Mouse (Mus musculus): ENCODE results near the gene Dusp5. TPM values are rescaled to one million over a fixed set of nuclear protein-coding genes. Genes with fewer than 3 reads are reported as not detected.

The Dusp5 gene
- polyA plus RNA-seq, 1 experiment, result 0.10 TPM

- Histone ChIP-seq H3K4me3 (replicated peaks) (no peak overlapping the region), H3K27me3 (ENCODE audit: control insufficient read depth) (no peaks in the 10 kb centered on the region), H3K36me3 (ENCODE audit: control insufficient read depth) (no peaks in the 10 kb centered on the region), H3K4me1 (ENCODE audit: control insufficient read depth) (no peaks in the 10 kb centered on the region; the same call in 1 of the 2 replicates), H3K9me3 (ENCODE audit: control insufficient read depth, low read length) (no peaks in the 10 kb centered on the region)
- TF ChIP-seq GATA1 (IDR thresholded peaks at IDR 0.05; ENCODE audit: low read length), result no peak
- no peak for TF ChIP-seq TAL1 (IDR thresholded peaks at IDR 0.05; ENCODE audit: low read length)
Measured at GRCm38 (mm10) chr19:53552216-53552786, 23.4 kb downstream of the Dusp5 start.

GRCm38 (mm10) chr19:53552795-53553194, 23.9 kb downstream of the Dusp5 start:
- Histone ChIP-seq H3K9me3 (ENCODE audit: control insufficient read depth, low read length) (no peaks in the 10 kb centered on the region), H3K4me1 (ENCODE audit: control insufficient read depth) (no peaks in the 10 kb centered on the region; the same call in 1 of the 2 replicates), H3K36me3 (ENCODE audit: control insufficient read depth) (no peaks in the 10 kb centered on the region), H3K27me3 (ENCODE audit: control insufficient read depth) (no peaks in the 10 kb centered on the region), H3K4me3 (replicated peaks) (no peak overlapping the region)
- no peak for TF ChIP-seq TAL1 (IDR thresholded peaks at IDR 0.05; ENCODE audit: low read length)
- no peak for TF ChIP-seq GATA1 (IDR thresholded peaks at IDR 0.05; ENCODE audit: low read length)

- Histone ChIP-seq H3K4me3 (replicated peaks) (no peak overlapping the region), H3K27me3 (ENCODE audit: control insufficient read depth) (no peaks in the 10 kb centered on the region), H3K9me3 (ENCODE audit: control insufficient read depth, low read length) (no peaks in the 10 kb centered on the region), H3K4me1 (ENCODE audit: control insufficient read depth) (no peaks in the 10 kb centered on the region; the same call in 1 of the 2 replicates), H3K36me3 (ENCODE audit: control insufficient read depth) (no peaks in the 10 kb centered on the region)
- TF ChIP-seq TAL1 (IDR thresholded peaks at IDR 0.05; ENCODE audit: low read length), result no peak
- TF ChIP-seq GATA1 (IDR thresholded peaks at IDR 0.05; ENCODE audit: low read length), result no peak
Measured at GRCm38 (mm10) chr19:53554402-53554801, 25.5 kb downstream of the Dusp5 start.

GRCm38 (mm10) chr19:53554981-53555616, 26.2 kb downstream of the Dusp5 start:
- no peak overlapping the region for H3K4me3 ChIP-seq (replicated peaks)
- H3K27me3 ChIP-seq (ENCODE audit: control insufficient read depth), result no peaks in the 10 kb centered on the region
- no peaks in the 10 kb centered on the region for H3K36me3 ChIP-seq (ENCODE audit: control insufficient read depth)
- H3K4me1 ChIP-seq (ENCODE audit: control insufficient read depth), result no peaks in the 10 kb centered on the region; the same call in 1 of the 2 replicates
- no peaks in the 10 kb centered on the region for H3K9me3 ChIP-seq (ENCODE audit: control insufficient read depth, low read length)
- TF ChIP-seq TAL1 (IDR thresholded peaks at IDR 0.05; ENCODE audit: low read length) (no peak), GATA1 (IDR thresholded peaks at IDR 0.05; ENCODE audit: low read length) (no peak)

GRCm38 (mm10) chr19:53556841-53557240, 27.9 kb downstream of the Dusp5 start:
- H3K4me1 ChIP-seq (ENCODE audit: control insufficient read depth), result no peaks in the 10 kb centered on the region; the same call in 1 of the 2 replicates
- no peaks in the 10 kb centered on the region for H3K27me3 ChIP-seq (ENCODE audit: control insufficient read depth)
- H3K9me3 ChIP-seq (ENCODE audit: control insufficient read depth, low read length), result no peaks in the 10 kb centered on the region
- H3K4me3 ChIP-seq (replicated peaks), result no peak overlapping the region
- no peaks in the 10 kb centered on the region for H3K36me3 ChIP-seq (ENCODE audit: control insufficient read depth)
- TF ChIP-seq TAL1 (IDR thresholded peaks at IDR 0.05; ENCODE audit: low read length), result no peak
- no peak for TF ChIP-seq GATA1 (IDR thresholded peaks at IDR 0.05; ENCODE audit: low read length)

- no peaks in the 10 kb centered on the region for H3K36me3 ChIP-seq (ENCODE audit: control insufficient read depth)
- H3K9me3 ChIP-seq (ENCODE audit: control insufficient read depth, low read length), result no peaks in the 10 kb centered on the region
- H3K27me3 ChIP-seq (ENCODE audit: control insufficient read depth), result no peaks in the 10 kb centered on the region
- no peaks in the 10 kb centered on the region; the same call in 1 of the 2 replicates for H3K4me1 ChIP-seq (ENCODE audit: control insufficient read depth)
- no peak overlapping the region for H3K4me3 ChIP-seq (replicated peaks)
- TF ChIP-seq TAL1 (IDR thresholded peaks at IDR 0.05; ENCODE audit: low read length) (no peak), GATA1 (IDR thresholded peaks at IDR 0.05; ENCODE audit: low read length) (no peak)
Measured at GRCm38 (mm10) chr19:53557267-53557936, 28.5 kb downstream of the Dusp5 start.

- Histone ChIP-seq H3K4me1 (ENCODE audit: control insufficient read depth) (no peaks in the 10 kb centered on the region), H3K9me3 (ENCODE audit: control insufficient read depth, low read length) (no peaks in the 10 kb centered on the region), H3K4me3 (replicated peaks) (no peak overlapping the region), H3K27me3 (ENCODE audit: control insufficient read depth) (no peaks in the 10 kb centered on the region), H3K36me3 (ENCODE audit: control insufficient read depth) (no peaks in the 10 kb centered on the region)
- no peak for TF ChIP-seq TAL1 (IDR thresholded peaks at IDR 0.05; ENCODE audit: low read length)
- no peak for TF ChIP-seq GATA1 (IDR thresholded peaks at IDR 0.05; ENCODE audit: low read length)
Measured at GRCm38 (mm10) chr19:53560436-53560835, 31.5 kb downstream of the Dusp5 start.

- Histone ChIP-seq H3K36me3 (ENCODE audit: control insufficient read depth) (no peaks in the 10 kb centered on the region), H3K9me3 (ENCODE audit: control insufficient read depth, low read length) (no peaks in the 10 kb centered on the region), H3K4me1 (ENCODE audit: control insufficient read depth) (no peaks in the 10 kb centered on the region), H3K27me3 (ENCODE audit: control insufficient read depth) (peaks cover 2% of the 10 kb centered on the region; the same call in 1 of the 2 replicates), H3K4me3 (replicated peaks) (no peak overlapping the region)
- no peak for TF ChIP-seq TAL1 (IDR thresholded peaks at IDR 0.05; ENCODE audit: low read length)
- TF ChIP-seq GATA1 (IDR thresholded peaks at IDR 0.05; ENCODE audit: low read length), result no peak
Measured at GRCm38 (mm10) chr19:53564174-53564573, 35.3 kb downstream of the Dusp5 start.

GRCm38 (mm10) chr19:53565565-53566277, 36.8 kb downstream of the Dusp5 start:
- Histone ChIP-seq H3K4me1 (ENCODE audit: control insufficient read depth) (no peaks in the 10 kb centered on the region), H3K27me3 (ENCODE audit: control insufficient read depth) (peaks cover 2% of the 10 kb centered on the region; the same call in 1 of the 2 replicates), H3K9me3 (ENCODE audit: control insufficient read depth, low read length) (no peaks in the 10 kb centered on the region), H3K36me3 (ENCODE audit: control insufficient read depth) (no peaks in the 10 kb centered on the region), H3K4me3 (replicated peaks) (no peak overlapping the region)
- TF ChIP-seq TAL1 (IDR thresholded peaks at IDR 0.05; ENCODE audit: low read length) (no peak), GATA1 (IDR thresholded peaks at IDR 0.05; ENCODE audit: low read length) (no peak)
